Mouse (Mus musculus) thymus, adult 2 months (tissue): Measurements from ENCODE around the gene Adamts7.

Experiments
- CTCF ChIP-seq: fragments of 200-500 bp; IDR thresholded peaks from 2 replicates; pipeline ENCODE4 v1.5.1; 2012; ENCODE audit warnings: mild to moderate bottlenecking, control low read depth, low read length, moderate library complexity, borderline replicate concordance; ENCODE audit not compliant: control insufficient read depth, poor library complexity, insufficient read depth; ENCODE audit errors: extremely low read depth
- POLR2A ChIP-seq: fragments of 200-500 bp; IDR thresholded peaks from 2 replicates; pipeline ENCODE4 v1.6.1; 2012; ENCODE audit warnings: mild to moderate bottlenecking, low read length, control low read depth, moderate library complexity; ENCODE audit not compliant: control insufficient read depth, poor library complexity, insufficient read depth; ENCODE audit errors: extremely low read depth

- TF ChIP-seq CTCF = no peak
- no peak for TF ChIP-seq POLR2A
Observed at GRCm38 (mm10) chr9:90166615-90167014, 3.7 kb downstream of the Adamts7 start.
